Mouse (Mus musculus) heart, embryonic 13.5 days (tissue): ENCODE measurements around the gene Ifngr2. TPM values are rescaled to one million over a fixed set of nuclear protein-coding genes. Genes with fewer than 3 reads are reported as not detected.
"Not testable (repeated sequence)": the region's sequence is repeated elsewhere in the genome, so short reads cannot be mapped to it uniquely, and the experiment has no call there.

Experiments used
- ATAC-seq: fragments of 200-750 bp; cut with Nextera tagmentation; 2 replicates; pipeline ENCODE4 v1.8.0; 2017; ENCODE audit warnings: moderate TSS enrichment; ENCODE audit not compliant: insufficient number of reproducible peaks, low FRiP score, low TSS enrichment; ENCODE audit errors: extremely low read depth
- H3K27ac ChIP-seq: fragments of 300-500 bp; sonication (generic); replicated peaks from 2 replicates; pipeline ENCODE4 v1.5.1; 2015; ENCODE audit warnings: moderate library complexity, mild to moderate bottlenecking, inconsistent platforms
- H3K27me3 ChIP-seq: fragments of 300-500 bp; sonication (generic); replicated peaks from 2 replicates; pipeline ENCODE4 v1.6.1; 2015; ENCODE audit warnings: mild to moderate bottlenecking, inconsistent platforms
- H3K36me3 ChIP-seq: fragments of 300-500 bp; sonication (generic); 2 replicates; pipeline ENCODE4 v1.6.1; 2015; ENCODE audit warnings: mild to moderate bottlenecking, inconsistent platforms
- H3K4me1 ChIP-seq: fragments of 300-500 bp; sonication (generic); 2 replicates; pipeline ENCODE4 v1.6.1; 2015; ENCODE audit warnings: inconsistent platforms
- H3K4me2 ChIP-seq: fragments of 300-500 bp; sonication (generic); 2 replicates; pipeline ENCODE4 v1.6.1; 2015; ENCODE audit warnings: inconsistent platforms, mild to moderate bottlenecking, moderate library complexity
- H3K4me3 ChIP-seq: fragments of 300-500 bp; sonication (generic); 2 replicates; pipeline ENCODE4 v1.5.1; 2015; ENCODE audit warnings: moderate library complexity, mild to moderate bottlenecking, inconsistent platforms
- H3K9ac ChIP-seq: fragments of 300-500 bp; sonication (generic); 2 replicates; pipeline ENCODE4 v1.6.1; 2015; ENCODE audit warnings: inconsistent platforms, mild to moderate bottlenecking, moderate library complexity
- H3K9me3 ChIP-seq: fragments of 300-500 bp; sonication (generic); 2 replicates; pipeline ENCODE4 v1.6.1; 2016; ENCODE audit warnings: inconsistent platforms
- WGBS: fragments of 180-500 bp; shearing (Covaris S2); methylation state at CpG from one replicate; pipeline ENCODE4 v1.1.7; 2015; ENCODE audit warnings: mixed read lengths; 5-methylcytosine and 5-hydroxymethylcytosine counted together
- polyA plus RNA-seq: library from polyadenylated mRNA; unstranded; fragments of >200 nt; fragmentation: Nextera tagmentation; extraction: Ambion mirVana; gene quantifications from 2 replicates; pipeline ENCODE4 v1.2.1, GENCODE M21; 2015

The Ifngr2 gene
- polyA plus RNA-seq, 1 experiment from 2014 or later = 108 TPM

DNA sequence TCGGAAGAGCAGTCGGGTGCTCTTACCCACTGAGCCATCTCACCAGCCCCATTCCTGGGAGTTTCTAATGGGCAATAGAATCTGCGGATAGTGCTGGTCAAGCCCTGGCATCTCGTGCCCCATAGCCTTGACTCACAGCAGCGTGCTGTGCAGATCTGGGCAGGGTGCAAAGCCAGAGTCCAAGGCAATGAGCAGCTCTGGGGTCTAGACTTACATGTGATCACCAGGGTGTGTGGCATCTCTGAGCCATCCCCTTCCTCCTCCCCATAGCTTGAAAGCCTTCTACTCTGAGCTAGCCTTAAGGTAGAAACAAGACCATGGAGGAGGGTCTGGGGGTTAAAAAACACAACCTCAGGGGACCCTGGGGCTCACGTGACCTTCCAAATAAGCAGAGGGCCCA is 20.6 kb upstream of the Ifngr2 start:
- Histone ChIP-seq H3K27ac (no peak overlapping the region), H3K9me3 (no peaks in the 10 kb centered on the region), H3K4me1 (peaks cover 10% of the 10 kb centered on the region), H3K36me3 (no peaks in the 10 kb centered on the region), H3K4me2 (no peak overlapping the region), H3K27me3 (no peaks in the 10 kb centered on the region), H3K4me3 (no peak overlapping the region), H3K9ac (no peak overlapping the region)
- 93% methylated on average over 6 of the region's 6 CpGs for WGBS
- no peak for ATAC-seq

- ATAC-seq = no peak
Observed at GRCm38 (mm10) chr16:91527051-91527450, 19.8 kb upstream of the Ifngr2 start.

GRCm38 (mm10) chr16:91527500-91527899 is 19.4 kb upstream of the Ifngr2 start:
- Histone ChIP-seq H3K27me3 (no peaks in the 10 kb centered on the region), H3K4me2 (no peak overlapping the region), H3K9me3 (no peaks in the 10 kb centered on the region), H3K27ac (no peak overlapping the region), H3K4me3 (no peak overlapping the region), H3K4me1 (peaks cover 23% of the 10 kb centered on the region), H3K9ac (no peak overlapping the region), H3K36me3 (no peaks in the 10 kb centered on the region)
- 45% methylated on average over 5 of the region's 5 CpGs for WGBS
- ATAC-seq = no peak

More at GRCm38 (mm10) chr16:91527051-91527450, 19.8 kb upstream of the Ifngr2 start:
- Histone ChIP-seq H3K9ac (no peak overlapping the region), H3K4me2 (no peak overlapping the region), H3K4me3 (no peak overlapping the region), H3K36me3 (no peaks in the 10 kb centered on the region), H3K4me1 (peaks cover 18% of the 10 kb centered on the region), H3K27me3 (no peaks in the 10 kb centered on the region), H3K9me3 (no peaks in the 10 kb centered on the region), H3K27ac (no peak overlapping the region)
- WGBS = 67% methylated on average over 10 of the region's 10 CpGs

- no peak for ATAC-seq
- Histone ChIP-seq H3K9me3 (no peaks in the 10 kb centered on the region), H3K27ac (no peak overlapping the region), H3K4me3 (no peak overlapping the region), H3K9ac (no peak overlapping the region), H3K36me3 (no peaks in the 10 kb centered on the region), H3K4me2 (no peak overlapping the region), H3K4me1 (peaks cover 33% of the 10 kb centered on the region), H3K27me3 (no peaks in the 10 kb centered on the region)
- 73% methylated on average over 9 of the region's 9 CpGs for WGBS
Observed at GRCm38 (mm10) chr16:91528578-91528977, 18.3 kb upstream of the Ifngr2 start.

DNA sequence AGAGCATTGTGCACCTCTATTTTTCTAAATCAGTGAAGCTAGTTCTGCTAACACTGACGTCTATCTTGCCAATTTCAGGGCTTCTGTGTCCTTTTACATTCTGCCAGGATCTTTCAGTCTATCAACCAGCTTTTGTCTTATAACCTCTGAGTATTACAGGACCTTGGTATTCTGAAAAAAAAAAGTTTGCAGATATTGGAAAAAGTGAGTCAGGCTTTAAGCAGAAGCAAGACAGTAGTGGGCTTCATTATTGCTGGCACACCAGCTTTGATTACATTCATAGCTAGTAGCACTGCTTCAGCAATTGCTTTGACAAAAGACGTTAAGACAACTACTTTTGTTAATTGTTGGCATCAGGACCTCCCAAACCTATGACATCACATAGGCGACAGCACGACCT is 16.0 kb upstream of the Ifngr2 start:
- H3K36me3 ChIP-seq, H3K4me2 ChIP-seq, H3K9me3 ChIP-seq, H3K9ac ChIP-seq, H3K4me3 ChIP-seq, ATAC-seq, H3K27ac ChIP-seq, H3K27me3 ChIP-seq: not testable (repeated sequence)
- H3K4me1 ChIP-seq = peaks cover 48% of the 10 kb centered on the region
- WGBS = 81% methylated on average over 4 of the region's 4 CpGs

DNA sequence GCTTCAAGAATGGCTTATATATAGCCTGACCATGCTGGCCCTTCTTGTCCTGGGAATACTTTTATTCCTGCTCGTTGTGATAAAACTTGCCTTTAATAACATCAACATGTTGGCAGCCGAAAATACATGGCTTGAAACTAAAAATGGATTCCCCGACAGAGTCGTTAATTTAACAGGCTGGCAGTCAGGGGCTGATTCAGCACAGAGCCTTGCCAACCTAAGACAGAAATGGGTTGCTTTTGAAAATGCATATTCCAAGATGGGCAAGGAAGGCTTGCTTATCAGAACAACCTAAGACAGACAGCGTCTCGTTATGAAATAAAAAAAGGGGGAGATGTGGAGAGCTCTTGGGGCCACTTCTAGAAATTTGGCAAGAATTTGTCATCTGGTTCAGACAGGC is 15.0 kb upstream of the Ifngr2 start:
- Histone ChIP-seq H3K9ac (no peak overlapping the region), H3K36me3 (no peaks in the 10 kb centered on the region), H3K9me3 (no peaks in the 10 kb centered on the region), H3K27ac (peak overlapping the region; percentile 57), H3K27me3 (peaks cover 6% of the 10 kb centered on the region; the same call in 1 of the 2 replicates), H3K4me1 (peaks cover 48% of the 10 kb centered on the region), H3K4me2 (0 out of 2 replicates have a peak overlapping the region, but pooled peaks have one; percentile 10), H3K4me3 (no peak overlapping the region)
- no peak for ATAC-seq
- 35% methylated on average over 6 of the region's 6 CpGs for WGBS

GRCm38 (mm10) chr16:91532429-91532828 is 14.4 kb upstream of the Ifngr2 start:
- H3K4me1 ChIP-seq = peaks cover 47% of the 10 kb centered on the region
- ATAC-seq = no peak
- H3K9ac ChIP-seq = 0 out of 2 replicates have a peak overlapping the region, but pooled peaks have one; percentile 44
- H3K36me3 ChIP-seq = no peaks in the 10 kb centered on the region
- no peaks in the 10 kb centered on the region for H3K9me3 ChIP-seq
- no peak overlapping the region for H3K4me2 ChIP-seq
- peak overlapping the region; percentile 57 for H3K27ac ChIP-seq
- H3K27me3 ChIP-seq = peaks cover 6% of the 10 kb centered on the region; the same call in 1 of the 2 replicates
- whole genome bisulfite sequencing = 51% methylated on average over 2 of the region's 2 CpGs
- H3K4me3 ChIP-seq = no peak overlapping the region

- peaks cover 53% of the 10 kb centered on the region for H3K4me1 ChIP-seq
- 0 out of 2 replicates have a peak overlapping the region, but pooled peaks have one; percentile 34 for H3K9ac ChIP-seq
- H3K4me3 ChIP-seq = no peak overlapping the region
- no peak for ATAC-seq
- WGBS = 29% methylated on average over 23 of the region's 23 CpGs
- no peaks in the 10 kb centered on the region for H3K36me3 ChIP-seq
- H3K27ac ChIP-seq = 0 out of 2 replicates have a peak overlapping the region, but pooled peaks have one; percentile 21
- peaks cover 6% of the 10 kb centered on the region; the same call in 1 of the 2 replicates for H3K27me3 ChIP-seq
- H3K9me3 ChIP-seq = no peaks in the 10 kb centered on the region
- peak overlapping the region; percentile 54 for H3K4me2 ChIP-seq
Observed at GRCm38 (mm10) chr16:91533097-91534001, 13.5 kb upstream of the Ifngr2 start.

DNA sequence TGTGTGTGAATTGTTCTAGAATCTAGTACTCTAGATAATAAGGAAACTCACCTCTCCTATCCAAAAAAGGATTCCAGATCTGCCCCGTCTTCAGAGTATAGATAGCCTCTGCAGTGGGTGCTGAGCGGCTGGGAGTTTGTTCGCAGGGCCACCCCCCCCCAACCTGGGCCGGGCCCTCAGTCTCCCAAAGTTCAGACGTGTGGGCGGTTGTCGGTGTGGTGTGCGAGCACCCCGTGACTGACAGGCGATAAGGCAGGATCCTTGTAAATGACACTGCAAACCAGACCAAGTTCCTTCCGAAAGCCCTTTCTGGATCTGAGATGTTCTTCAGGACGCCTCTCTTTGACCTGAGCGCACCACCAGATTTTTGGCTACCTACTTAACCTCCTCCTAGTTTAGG is 12.4 kb upstream of the Ifngr2 start:
- 44% methylated on average over 13 of the region's 13 CpGs for WGBS
- ATAC-seq = peak; percentile 78
- Histone ChIP-seq H3K36me3 (no peaks in the 10 kb centered on the region), H3K4me3 (no peak overlapping the region), H3K9ac (no peak overlapping the region), H3K27me3 (peaks cover 6% of the 10 kb centered on the region; the same call in 1 of the 2 replicates), H3K27ac (no peak overlapping the region), H3K4me2 (no peak overlapping the region), H3K9me3 (no peaks in the 10 kb centered on the region), H3K4me1 (peaks cover 62% of the 10 kb centered on the region)

- H3K4me3 ChIP-seq = no peak overlapping the region
- no peak for ATAC-seq
- H3K9me3 ChIP-seq = no peaks in the 10 kb centered on the region
- H3K9ac ChIP-seq = no peak overlapping the region
- peaks cover 6% of the 10 kb centered on the region; the same call in 1 of the 2 replicates for H3K27me3 ChIP-seq
- no peaks in the 10 kb centered on the region for H3K36me3 ChIP-seq
- H3K4me1 ChIP-seq = peaks cover 62% of the 10 kb centered on the region
- 65% methylated on average over 6 of the region's 6 CpGs for WGBS
- no peak overlapping the region for H3K4me2 ChIP-seq
- no peak overlapping the region for H3K27ac ChIP-seq
Observed at GRCm38 (mm10) chr16:91534888-91535287, 12.0 kb upstream of the Ifngr2 start.

GRCm38 (mm10) chr16:91536372-91536771 is 10.5 kb upstream of the Ifngr2 start:
- Histone ChIP-seq H3K9me3 (no peaks in the 10 kb centered on the region), H3K4me3 (no peak overlapping the region), H3K27me3 (peaks cover 6% of the 10 kb centered on the region; the same call in 1 of the 2 replicates), H3K4me2 (no peak overlapping the region), H3K27ac (no peak overlapping the region), H3K4me1 (peaks cover 63% of the 10 kb centered on the region), H3K9ac (no peak overlapping the region), H3K36me3 (no peaks in the 10 kb centered on the region)
- no peak for ATAC-seq
- WGBS = 88% methylated on average over 6 of the region's 6 CpGs
